Mouse (Mus musculus) thymus, adult 2 months (tissue): ENCODE results near the gene Drd2. TPM values are rescaled to one million over a fixed set of nuclear protein-coding genes. Genes with fewer than 3 reads are reported as not detected.

ENCODE experiments used
- DNase-seq: peaks from one replicate; pipeline ENCODE4 v3.0.0; 2021
- H3K27ac ChIP-seq: fragments of 200-500 bp; 2 replicates; pipeline ENCODE4 v1.5.1; 2012; ENCODE audit warnings: low read length, control low read depth; ENCODE audit not compliant: control insufficient read depth, insufficient read depth
- H3K27me3 ChIP-seq: fragments of 200-500 bp; 2 replicates; pipeline ENCODE4 v1.6.1; 2012; ENCODE audit warnings: mild to moderate bottlenecking, low read length, moderate library complexity, mixed read lengths; ENCODE audit not compliant: control insufficient read depth, insufficient read depth
- H3K36me3 ChIP-seq: fragments of 200-500 bp; 2 replicates; pipeline ENCODE4 v1.6.1; 2012; ENCODE audit warnings: mild to moderate bottlenecking, low read length, moderate library complexity; ENCODE audit not compliant: control insufficient read depth, insufficient read depth
- H3K4me1 ChIP-seq: fragments of 200-500 bp; replicated peaks from 2 replicates; pipeline ENCODE4 v1.6.1; 2012; ENCODE audit warnings: low read length; ENCODE audit not compliant: control insufficient read depth, insufficient read depth
- H3K4me3 ChIP-seq: fragments of 200-500 bp; 2 replicates; pipeline ENCODE4 v1.5.1; 2012; ENCODE audit warnings: mild to moderate bottlenecking, low read length, control low read depth, moderate library complexity; ENCODE audit not compliant: control insufficient read depth, insufficient read depth
- CTCF ChIP-seq: fragments of 200-500 bp; IDR thresholded peaks from 2 replicates; pipeline ENCODE4 v1.5.1; 2012; ENCODE audit warnings: mild to moderate bottlenecking, control low read depth, low read length, moderate library complexity, borderline replicate concordance; ENCODE audit not compliant: control insufficient read depth, poor library complexity, insufficient read depth; ENCODE audit errors: extremely low read depth
- POLR2A ChIP-seq: fragments of 200-500 bp; IDR thresholded peaks from 2 replicates; pipeline ENCODE4 v1.6.1; 2012; ENCODE audit warnings: mild to moderate bottlenecking, low read length, control low read depth, moderate library complexity; ENCODE audit not compliant: control insufficient read depth, poor library complexity, insufficient read depth; ENCODE audit errors: extremely low read depth
- WGBS: fragments of 180-500 bp; shearing (Covaris S2); methylation state at CpG from one replicate; pipeline ENCODE4 v1.1.7; 2018; 5-methylcytosine and 5-hydroxymethylcytosine counted together
- polyA plus RNA-seq: library from polyadenylated mRNA; depleted of rRNA; stranded (reverse); fragments of >200 nt; gene quantifications from 2 replicates; pipeline ENCODE4 v1.2.3, GENCODE M21; 2012

The Drd2 gene
- polyA plus RNA-seq, 1 experiment, result 0.40 TPM

GRCm38 (mm10) chr9:49373946-49374345, 33.5 kb downstream of the Drd2 start:
- no peak overlapping the region for H3K4me3 ChIP-seq
- no peaks in the 10 kb centered on the region for H3K4me1 ChIP-seq
- H3K36me3 ChIP-seq, result no peaks in the 10 kb centered on the region
- H3K27me3 ChIP-seq, result no peaks in the 10 kb centered on the region
- 94% methylated on average over 2 of the region's 2 CpGs for WGBS
- TF ChIP-seq CTCF (no peak), POLR2A (no peak)
- H3K27ac ChIP-seq, result no peak overlapping the region
- no peak for DNase-seq

GRCm38 (mm10) chr9:49379962-49380361, 39.5 kb downstream of the Drd2 start:
- H3K27me3 ChIP-seq, result no peaks in the 10 kb centered on the region
- no peak for DNase-seq
- WGBS, result 92% methylated on average over 4 of the region's 4 CpGs
- H3K36me3 ChIP-seq, result no peaks in the 10 kb centered on the region
- no peaks in the 10 kb centered on the region for H3K4me1 ChIP-seq
- no peak for TF ChIP-seq POLR2A
- TF ChIP-seq CTCF, result no peak
- H3K27ac ChIP-seq, result no peak overlapping the region
- H3K4me3 ChIP-seq, result no peak overlapping the region

GRCm38 (mm10) chr9:49384041-49384440, 43.6 kb downstream of the Drd2 start:
- Histone ChIP-seq H3K4me1 (no peaks in the 10 kb centered on the region), H3K27me3 (no peaks in the 10 kb centered on the region), H3K27ac (no peak overlapping the region), H3K4me3 (no peak overlapping the region), H3K36me3 (no peaks in the 10 kb centered on the region)
- 96% methylated on average over 3 of the region's 3 CpGs for WGBS
- TF ChIP-seq CTCF (no peak), POLR2A (no peak)
- no peak for DNase-seq

GRCm38 (mm10) chr9:49384855-49385254, 44.4 kb downstream of the Drd2 start:
- TF ChIP-seq POLR2A, result no peak
- TF ChIP-seq CTCF, result no peak
- 92% methylated on average over 6 of the region's 6 CpGs for WGBS
- no peaks in the 10 kb centered on the region for H3K4me1 ChIP-seq
- no peaks in the 10 kb centered on the region for H3K36me3 ChIP-seq
- DNase-seq, result no peak
- H3K4me3 ChIP-seq, result no peak overlapping the region
- no peaks in the 10 kb centered on the region for H3K27me3 ChIP-seq
- no peak overlapping the region for H3K27ac ChIP-seq

GRCm38 (mm10) chr9:49385301-49385700, 44.9 kb downstream of the Drd2 start:
- H3K36me3 ChIP-seq, result no peaks in the 10 kb centered on the region
- no peak overlapping the region for H3K4me3 ChIP-seq
- no peaks in the 10 kb centered on the region for H3K4me1 ChIP-seq
- H3K27me3 ChIP-seq, result no peaks in the 10 kb centered on the region
- no peak overlapping the region for H3K27ac ChIP-seq
- no peak for TF ChIP-seq POLR2A
- TF ChIP-seq CTCF, result no peak
- WGBS, result 29% methylated on average over 7 of the region's 7 CpGs
- DNase-seq, result no peak

GRCm38 (mm10) chr9:49386119-49386518, 45.7 kb downstream of the Drd2 start:
- Histone ChIP-seq H3K27me3 (no peaks in the 10 kb centered on the region), H3K4me1 (no peaks in the 10 kb centered on the region), H3K27ac (no peak overlapping the region), H3K36me3 (no peaks in the 10 kb centered on the region), H3K4me3 (no peak overlapping the region)
- whole genome bisulfite sequencing, result 59% methylated on average over 11 of the region's 11 CpGs
- no peak for TF ChIP-seq CTCF
- no peak for TF ChIP-seq POLR2A
- DNase-seq, result no peak

GRCm38 (mm10) chr9:49392242-49392641, 51.8 kb downstream of the Drd2 start:
- 47% methylated on average over 2 of the region's 2 CpGs for WGBS
- H3K4me1 ChIP-seq, result no peaks in the 10 kb centered on the region

More at GRCm38 (mm10) chr9:49392242-49392641, 51.8 kb downstream of the Drd2 start:
- TF ChIP-seq POLR2A (no peak), CTCF (no peak)
- H3K27ac ChIP-seq, result no peak overlapping the region
- H3K36me3 ChIP-seq, result no peaks in the 10 kb centered on the region
- no peak for DNase-seq
- no peaks in the 10 kb centered on the region for H3K27me3 ChIP-seq
- no peak overlapping the region for H3K4me3 ChIP-seq
